Mouse (Mus musculus) forebrain, embryonic 11.5 days (tissue): ENCODE data around the gene Ubqln3. TPM values are rescaled to one million over a fixed set of nuclear protein-coding genes. Genes with fewer than 3 reads are reported as not detected.

Experiments used
- ATAC-seq: fragments of 200-750 bp; cut with Nextera tagmentation; replicated peaks from 2 replicates; pipeline ENCODE4 v1.8.0; 2017; ENCODE audit warnings: moderate TSS enrichment; ENCODE audit not compliant: low FRiP score
- DNase-seq: peaks from one replicate; pipeline ENCODE4 v3.0.0-alpha.2; 2017; ENCODE audit warnings: low spot score
- H3K27ac ChIP-seq: fragments of 300-500 bp; sonication (generic); 2 replicates; pipeline ENCODE4 v1.5.1; 2014; ENCODE audit warnings: low read depth, low read length
- H3K27me3 ChIP-seq: fragments of 300-500 bp; sonication (generic); 2 replicates; pipeline ENCODE4 v1.6.1; 2014; ENCODE audit warnings: mild to moderate bottlenecking, low read length, mixed read lengths; ENCODE audit not compliant: control insufficient read depth, insufficient read depth
- H3K36me3 ChIP-seq: fragments of 300-500 bp; sonication (generic); 2 replicates; pipeline ENCODE4 v1.6.1; 2014; ENCODE audit warnings: mild to moderate bottlenecking, low read length, moderate library complexity, mixed read lengths; ENCODE audit not compliant: control insufficient read depth, insufficient read depth
- H3K4me1 ChIP-seq: fragments of 300-500 bp; sonication (generic); replicated peaks from 2 replicates; pipeline ENCODE4 v1.6.1; 2014; ENCODE audit warnings: low read length, mixed read lengths; ENCODE audit not compliant: control insufficient read depth, insufficient read depth
- H3K4me2 ChIP-seq: fragments of 300-500 bp; sonication (generic); 2 replicates; pipeline ENCODE4 v1.6.1; 2014; ENCODE audit warnings: low read depth, mild to moderate bottlenecking, low read length, moderate library complexity, mixed read lengths; ENCODE audit not compliant: severe bottlenecking
- H3K4me3 ChIP-seq: fragments of 300-500 bp; sonication (generic); 2 replicates; pipeline ENCODE4 v1.5.1; 2014; ENCODE audit warnings: low read depth, low read length
- H3K9ac ChIP-seq: fragments of 300-500 bp; sonication (generic); 2 replicates; pipeline ENCODE4 v1.6.1; 2014; ENCODE audit warnings: low read length
- H3K9me3 ChIP-seq: fragments of 300-500 bp; sonication (generic); 2 replicates; pipeline ENCODE4 v1.6.1; 2016; ENCODE audit warnings: low read length, mixed read lengths; ENCODE audit not compliant: control insufficient read depth
- WGBS: fragments of 180-500 bp; shearing (Covaris S2); extraction: QIAGEN DNeasy Blood & Tissue Kit; methylation state at CpG from one replicate; pipeline ENCODE4 v1.1.7; 2014; 5-methylcytosine and 5-hydroxymethylcytosine counted together
- polyA plus RNA-seq: library from polyadenylated mRNA; unstranded; fragments of >200 nt; fragmentation: Nextera tagmentation; extraction: Ambion mirVana; gene quantifications from 2 replicates; pipeline ENCODE4 v1.2.1, GENCODE M21; 2014

Ubqln3 gene
- polyA plus RNA-seq, 1 experiment from 2014 or later = not detected

DNA sequence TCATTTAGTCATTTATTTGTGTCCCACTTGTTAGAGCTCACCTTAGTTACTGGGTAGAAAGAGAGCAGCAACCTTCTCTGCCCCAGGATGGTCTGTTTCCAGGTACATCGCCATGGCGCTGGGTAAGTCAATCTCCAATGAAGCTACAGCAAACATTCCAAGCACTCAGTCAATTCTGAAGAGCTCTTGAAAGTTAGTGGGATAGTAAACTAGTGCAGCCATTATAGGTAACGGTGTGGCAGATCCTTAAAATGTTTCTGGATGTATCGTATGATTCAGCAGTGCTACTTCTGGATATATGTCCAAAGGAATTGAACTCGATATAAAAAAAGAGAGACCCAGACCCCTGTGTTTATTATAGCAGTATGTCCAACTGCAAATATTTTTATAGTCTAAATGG is 5.8 kb downstream of the Ubqln3 start, which contains the start of gene Olfr643:
Gene Olfr643, minus strand, starts transcription at position 101 of the 400 bp plus-strand sequence.
- Histone ChIP-seq H3K4me1 (no peaks in the 10 kb centered on the region), H3K4me2 (no peak within 1 kb of the TSS), H3K9me3 (no peaks in the 10 kb centered on the region), H3K27ac (no peak within 1 kb of the TSS), H3K27me3 (no peaks in the 10 kb centered on the region), H3K9ac (no peak within 1 kb of the TSS), H3K36me3 (no peaks in the 10 kb centered on the region), H3K4me3 (no peak within 1 kb of the TSS)
- 88% methylated on average over 5 of the region's 5 CpGs for WGBS
- DNase-seq (no peak), ATAC-seq (no peak)

DNA sequence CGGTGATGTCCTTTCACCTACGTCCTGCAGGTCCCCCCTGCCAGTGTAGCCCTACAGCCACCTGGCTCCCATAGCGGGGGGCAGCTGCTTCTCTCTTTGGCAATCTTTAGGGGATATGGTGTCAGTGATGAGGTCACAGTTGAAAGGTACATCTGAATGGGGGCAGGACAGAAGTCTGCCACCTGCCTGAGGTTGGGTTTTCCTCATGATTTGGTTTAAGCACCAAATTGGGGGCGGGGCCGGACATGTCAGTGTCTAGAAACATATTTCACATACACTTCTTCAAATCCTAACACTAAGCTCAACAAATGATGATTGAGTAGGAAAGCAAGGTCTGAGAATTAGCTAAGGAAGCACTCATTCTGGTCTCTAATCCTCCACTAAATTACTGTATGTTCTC is 13.4 kb downstream of the Ubqln3 start, which contains the start of gene Ubqln5:
Gene Ubqln5, minus strand, starts transcription at position 101 of the 400 bp plus-strand sequence.
- Histone ChIP-seq H3K9me3 (no peaks in the 10 kb centered on the region), H3K36me3 (no peaks in the 10 kb centered on the region), H3K27me3 (no peaks in the 10 kb centered on the region), H3K4me1 (no peaks in the 10 kb centered on the region), H3K4me3 (no peak within 1 kb of the TSS), H3K9ac (no peak within 1 kb of the TSS), H3K4me2 (no peak within 1 kb of the TSS), H3K27ac (no peak within 1 kb of the TSS)
- no peak for DNase-seq
- ATAC-seq = no peak
- 96% methylated on average over 5 of the region's 5 CpGs for WGBS

DNA sequence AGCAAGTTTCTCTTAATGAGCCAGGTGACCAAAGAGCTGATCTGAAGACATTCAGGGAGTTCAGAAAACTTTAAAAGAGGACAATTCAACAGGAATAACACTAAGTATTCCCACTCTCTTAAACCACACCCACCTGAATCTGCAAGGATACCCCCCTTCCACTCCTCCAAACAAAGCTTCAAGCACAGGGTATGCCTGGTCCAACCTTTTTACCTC is 38.4 kb downstream of the Ubqln3 start, which contains the start of gene Olfr646:
Gene Olfr646, plus strand, starts transcription at position 117 of the 216 bp plus-strand sequence.
- Histone ChIP-seq H3K4me2 (no peak within 1 kb of the TSS), H3K4me3 (no peak within 1 kb of the TSS), H3K27ac (no peak within 1 kb of the TSS), H3K36me3 (no peaks in the 10 kb centered on the region), H3K9ac (no peak within 1 kb of the TSS), H3K4me1 (no peaks in the 10 kb centered on the region), H3K9me3 (no peaks in the 10 kb centered on the region), H3K27me3 (no peaks in the 10 kb centered on the region)
- ATAC-seq (no peak), DNase-seq (no peak)

DNA sequence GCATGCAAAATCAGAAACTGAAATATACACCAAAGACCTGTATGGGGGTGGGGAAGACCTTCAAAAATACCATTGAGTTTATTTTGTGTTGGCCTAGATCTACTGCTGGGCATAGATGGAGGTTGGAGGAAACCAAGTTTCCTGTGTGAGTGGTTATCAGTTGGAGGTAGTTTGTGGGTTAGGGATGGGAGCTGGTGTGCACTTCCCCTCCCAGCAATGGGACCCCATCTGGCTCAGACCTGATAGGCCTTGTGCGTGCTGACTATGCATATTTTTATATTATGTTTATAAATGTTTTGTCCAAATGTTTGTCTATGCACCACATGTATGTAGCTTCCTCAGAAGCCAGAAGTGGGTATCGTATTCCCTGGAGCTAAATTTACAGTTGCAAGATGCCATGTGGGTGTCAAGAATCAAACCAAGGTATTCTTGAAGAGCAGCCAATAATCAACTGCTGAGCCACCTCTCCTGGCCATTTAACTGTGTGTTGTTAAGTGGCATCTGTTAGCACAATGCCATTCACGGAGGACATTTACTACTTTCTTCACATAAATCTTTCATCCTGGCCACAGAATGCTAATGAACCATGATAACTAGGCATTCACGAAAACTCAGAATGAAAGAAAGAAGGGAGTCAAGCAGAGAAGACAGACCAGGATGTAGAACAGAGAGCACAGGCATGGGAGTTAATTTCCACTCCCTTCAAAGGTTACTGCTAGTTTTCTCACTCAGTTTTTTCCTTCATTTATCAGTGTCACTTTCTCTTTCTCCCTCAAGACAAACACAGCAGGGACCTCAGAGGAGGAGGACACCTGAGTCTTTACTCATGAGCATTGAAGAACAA is 38.9 kb downstream of the Ubqln3 start:
- Histone ChIP-seq H3K36me3 (no peaks in the 10 kb centered on the region), H3K27ac (no peak overlapping the region), H3K4me3 (no peak overlapping the region), H3K9me3 (no peaks in the 10 kb centered on the region), H3K4me1 (no peaks in the 10 kb centered on the region), H3K9ac (no peak overlapping the region), H3K27me3 (no peaks in the 10 kb centered on the region), H3K4me2 (no peak overlapping the region)
- ATAC-seq (no peak), DNase-seq (no peak)
- WGBS = 68% methylated on average over 4 of the region's 4 CpGs

Other genes starting within 250 kb of the Ubqln3 start
- gene Olfr64, start 248.8 kb downstream of the Ubqln3 start, polyA plus RNA-seq = not detected in 2 replicates
- not detected in 2 replicates for gene Olfr65, start 239.8 kb downstream of the Ubqln3 start, polyA plus RNA-seq
- gene Olfr631, start 214.5 kb downstream of the Ubqln3 start, polyA plus RNA-seq = not detected in 2 replicates
- 0.12 TPM in 1 of 2 replicates, not detected in the other for gene Olfr632, start 208.9 kb downstream of the Ubqln3 start, polyA plus RNA-seq
- not detected in 2 replicates for gene Olfr633, start 198.8 kb downstream of the Ubqln3 start, polyA plus RNA-seq
- 0.03 TPM in 1 of 2 replicates, not detected in the other for gene Olfr635, start 172.1 kb downstream of the Ubqln3 start, polyA plus RNA-seq
- not detected in 2 replicates for gene Olfr638, start 144.5 kb downstream of the Ubqln3 start, polyA plus RNA-seq
- gene Olfr639, start 126.0 kb downstream of the Ubqln3 start, polyA plus RNA-seq = 0.04 TPM in 2 replicates
- not detected in 2 replicates for gene Olfr640, start 117.7 kb downstream of the Ubqln3 start, polyA plus RNA-seq
- gene Olfr641, start 107.8 kb downstream of the Ubqln3 start, polyA plus RNA-seq = not detected in 2 replicates
- not detected in 2 replicates for gene Olfr642, start 90.6 kb downstream of the Ubqln3 start, polyA plus RNA-seq
- gene 4930516K23Rik, start 81.8 kb downstream of the Ubqln3 start, polyA plus RNA-seq = not detected in 2 replicates
- gene Olfr644, start 71.4 kb downstream of the Ubqln3 start, polyA plus RNA-seq = not detected in 2 replicates
- not detected in 2 replicates for gene Olfr645, start 57.8 kb downstream of the Ubqln3 start, polyA plus RNA-seq
- gene Olfr646, start 38.4 kb downstream of the Ubqln3 start, polyA plus RNA-seq = not detected in 2 replicates
- not detected in 2 replicates for gene Ubqln5, start 13.5 kb downstream of the Ubqln3 start, polyA plus RNA-seq
- not detected in 2 replicates for gene Olfr643, start 5.9 kb downstream of the Ubqln3 start, polyA plus RNA-seq
- gene Ubqlnl, start 7.3 kb upstream of the Ubqln3 start, polyA plus RNA-seq = not detected in 2 replicates
- not detected in 2 replicates for gene Olfm5, start 21.6 kb upstream of the Ubqln3 start, polyA plus RNA-seq
- 0.27 and 0.40 TPM in 2 replicates for gene Olfr648, start 40.1 kb upstream of the Ubqln3 start, polyA plus RNA-seq
- not detected in 2 replicates for gene Olfr649, start 52.7 kb upstream of the Ubqln3 start, polyA plus RNA-seq
- 2.7 and 3.3 TPM in 2 replicates for gene Trim6, start 75.5 kb upstream of the Ubqln3 start, polyA plus RNA-seq
- gene Trim34a, start 101.2 kb upstream of the Ubqln3 start, polyA plus RNA-seq = 0.64 and 1.1 TPM in 2 replicates
- gene Trim5, start 144.8 kb upstream of the Ubqln3 start, polyA plus RNA-seq = 0.12 TPM in 1 of 2 replicates, not detected in the other
- gene Trim12a, start 172.2 kb upstream of the Ubqln3 start, polyA plus RNA-seq = 1.5 and 1.7 TPM in 2 replicates
- not detected in 2 replicates for gene Trim34b, start 186.2 kb upstream of the Ubqln3 start, polyA plus RNA-seq
- gene Trim12c, start 210.1 kb upstream of the Ubqln3 start, polyA plus RNA-seq = 0.69 and 0.75 TPM in 2 replicates
- gene Trim30b, start 226.6 kb upstream of the Ubqln3 start, polyA plus RNA-seq = not detected in 2 replicates